ENCODE assay signal across 9 mouse cellular contexts in the genomic region with DNA sequence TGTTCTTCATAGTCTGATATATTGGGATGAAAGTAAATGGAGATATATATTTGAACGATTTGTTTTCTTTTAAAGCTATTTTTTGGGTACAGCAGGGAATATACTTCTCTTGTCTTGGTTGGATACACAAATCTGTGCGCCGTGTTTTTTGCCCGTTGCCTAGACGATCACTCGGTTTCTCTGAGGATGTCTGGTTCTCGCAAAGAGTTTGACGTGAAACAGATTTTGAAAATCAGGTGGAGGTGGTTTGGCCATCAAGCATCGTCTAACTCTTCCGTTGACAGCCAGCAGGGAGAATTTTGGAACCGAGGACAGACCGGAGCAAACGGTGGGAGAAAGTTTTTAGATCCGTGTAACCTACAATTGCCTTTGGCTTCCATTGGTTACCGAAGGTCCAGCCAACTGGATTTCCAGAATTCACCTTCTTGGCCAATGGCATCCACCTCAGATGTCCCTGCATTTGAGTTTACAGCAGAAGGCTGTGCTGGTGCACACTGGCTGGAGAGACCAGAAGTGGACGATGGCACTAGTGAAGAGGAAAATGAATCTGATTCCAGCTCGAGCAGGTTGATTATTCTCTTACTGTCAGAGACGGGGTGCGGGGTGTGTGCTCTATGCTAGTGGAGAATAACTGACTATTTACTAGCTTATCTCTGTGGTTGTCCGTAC. TPM values are rescaled to one million over a fixed set of nuclear protein-coding genes. Genes with fewer than 3 reads are reported as not detected.
DNase-seq lines count a peak whose midpoint lies in the region; ATAC-seq lines count a peak whose summit lies in the region.
"Had no signal": no experiment of that assay in that cellular context is flagged by ENCODE, and none has a peak within 500 bp of the region (broad histone marks: within the 10 kb centered on the region; RNA-seq: fewer than 3 reads in every experiment).

No protein-coding gene starts in this region.

- H3K4me1 ChIP-seq in kidney, embryonic 14.5 days (ENCODE audit: control insufficient read depth, insufficient read depth, low read length): peaks cover 10% of the 10 kb centered on the region; the same call in 1 of the 2 replicates
- peaks cover 21% of the 10 kb centered on the region for H3K4me1 ChIP-seq in hindbrain, embryonic 10.5 days (replicated peaks)
- no peaks in the 10 kb centered on the region; the same call in 1 of the 2 replicates for H3K4me1 ChIP-seq in liver, embryonic 11.5 days (replicated peaks; ENCODE audit: control insufficient read depth, insufficient read depth, low read length)

- H3K9ac ChIP-seq in kidney, embryonic 14.5 days (ENCODE audit: low read depth, low read length): peak overlapping the region; percentile 35; the same call in 1 of the 2 replicates
- no peak overlapping the region for H3K9ac ChIP-seq in liver, embryonic 11.5 days (ENCODE audit: low read depth, low read length)

- no peaks in the 10 kb centered on the region for H3K36me3 ChIP-seq in kidney, embryonic 14.5 days (ENCODE audit: control insufficient read depth, insufficient read depth, low read length)
- H3K36me3 ChIP-seq in hindbrain, embryonic 10.5 days: no peaks in the 10 kb centered on the region
- no peaks in the 10 kb centered on the region for H3K36me3 ChIP-seq in liver, embryonic 11.5 days (ENCODE audit: control insufficient read depth, insufficient read depth, low read length)
- H3K36me3 ChIP-seq: G1E had no signal

- no peak for DNase-seq in kidney, adult 8-10 months
- peak; percentile 62 to 70 for DNase-seq in cerebellum, postnatal 25 days
- peak; percentile 41 for DNase-seq in hindbrain, embryonic 10.5 days (ENCODE audit: low spot score)
- DNase-seq in liver, embryonic 11.5 days (ENCODE audit: low spot score): no peak
- DNase-seq in right cerebral cortex, postnatal 14 days: peak; percentile 21
- DNase-seq in ovary, postnatal 10 days (ENCODE audit: low spot score): no peak

- WGBS in kidney, embryonic 14.5 days: 16% methylated on average over 20 of the region's 20 CpGs
- WGBS in hindbrain, embryonic 10.5 days: 17% methylated on average over 20 of the region's 20 CpGs
- 41% methylated on average over 20 of the region's 20 CpGs for WGBS in liver, embryonic 11.5 days

- peak overlapping the region; percentile 42 for H3K4me3 ChIP-seq in kidney, embryonic 14.5 days (ENCODE audit: low read length)
- H3K4me3 ChIP-seq in hindbrain, embryonic 10.5 days: peak overlapping the region; percentile 59
- H3K4me3 ChIP-seq in liver, embryonic 11.5 days (ENCODE audit: low read depth, low read length): peak overlapping the region; percentile 21

- peak overlapping the region; percentile 62 for H3K4me2 ChIP-seq in kidney, embryonic 14.5 days (replicated peaks; ENCODE audit: low read depth, low read length)
- H3K4me2 ChIP-seq in liver, embryonic 11.5 days: peak overlapping the region; percentile 56

- H3K9me3 ChIP-seq in kidney, embryonic 14.5 days (ENCODE audit: control insufficient read depth, low read length): no peaks in the 10 kb centered on the region
- H3K9me3 ChIP-seq in hindbrain, embryonic 10.5 days: no peaks in the 10 kb centered on the region
- H3K9me3 ChIP-seq in liver, embryonic 11.5 days (ENCODE audit: control insufficient read depth, low read length): no peaks in the 10 kb centered on the region
- H3K9me3 ChIP-seq: G1E had no signal

- no peak overlapping the region for H3K27ac ChIP-seq in kidney, embryonic 14.5 days (ENCODE audit: low read depth, low read length)
- peak overlapping the region; percentile 88 for H3K27ac ChIP-seq in hindbrain, embryonic 10.5 days
- no peak overlapping the region for H3K27ac ChIP-seq in liver, embryonic 11.5 days (ENCODE audit: low read depth, low read length)

- no peak for ATAC-seq in kidney, embryonic 14.5 days (ENCODE audit: low FRiP score, low TSS enrichment)
- no peak for ATAC-seq in liver, embryonic 11.5 days (replicated peaks; ENCODE audit: low FRiP score)
- ATAC-seq in megakaryocyte-erythroid progenitor cell, adult 5-6 weeks (replicated peaks; ENCODE audit: low FRiP score, low TSS enrichment, poor library complexity, severe bottlenecking): no peak

- H3K27me3 ChIP-seq in kidney, embryonic 14.5 days (ENCODE audit: control insufficient read depth, insufficient read depth, low read length): no peaks in the 10 kb centered on the region
- no peaks in the 10 kb centered on the region for H3K27me3 ChIP-seq in hindbrain, embryonic 10.5 days (ENCODE audit: insufficient read depth, poor library complexity, severe bottlenecking)
- H3K27me3 ChIP-seq in liver, embryonic 11.5 days (replicated peaks; ENCODE audit: control insufficient read depth, insufficient read depth, low read length): no peaks in the 10 kb centered on the region

RNA-seq across cellular contexts. Expression of a gene that starts 24.0 kb away (rescaled TPM):
- polyA plus RNA-seq in kidney, embryonic 14.5 days (2014; fragmentation: Nextera tagmentation; extraction: Ambion mirVana): 16.1 and 22.4 TPM in 2 replicates
- polyA plus RNA-seq in hindbrain, embryonic 10.5 days (2016; fragmentation: Nextera tagmentation; extraction: Ambion mirVana): 15.7 and 18.9 TPM in 2 replicates
- polyA plus RNA-seq in liver, embryonic 11.5 days (2014; fragmentation: Nextera tagmentation; extraction: Ambion mirVana): 10.0 and 10.7 TPM in 2 replicates
- 16.9 and 18.0 TPM in 2 replicates for total RNA-seq in megakaryocyte-erythroid progenitor cell, adult 5-6 weeks (2014; fragmentation: Nextera tagmentation)
- 11.9 and 25.2 TPM in 2 replicates for total RNA-seq in megakaryocyte-erythroid progenitor cell, adult 5-6 weeks (2017)

RNA-seq across cellular contexts. Expression of a gene that starts 39.4 kb away (rescaled TPM):
- 0.13 and 0.31 TPM in 2 replicates for polyA plus RNA-seq in kidney, embryonic 14.5 days (2014; fragmentation: Nextera tagmentation; extraction: Ambion mirVana)
- polyA plus RNA-seq in hindbrain, embryonic 10.5 days (2016; fragmentation: Nextera tagmentation; extraction: Ambion mirVana): not detected in 2 replicates
- 0.42 and 0.55 TPM in 2 replicates for polyA plus RNA-seq in liver, embryonic 11.5 days (2014; fragmentation: Nextera tagmentation; extraction: Ambion mirVana)
- 1.5 and 3.1 TPM in 2 replicates for total RNA-seq in megakaryocyte-erythroid progenitor cell, adult 5-6 weeks (2014; fragmentation: Nextera tagmentation)
- total RNA-seq in megakaryocyte-erythroid progenitor cell, adult 5-6 weeks (2017): 2.3 and 3.6 TPM in 2 replicates
- polyA plus RNA-seq: G1E had no signal

Comparison
In these comparisons a context has a peak if more than half of its experiments do, and no peak if none do; other contexts are left out.
1. DNase-seq: peak in cerebellum, postnatal 25 days (2 of 2), hindbrain, embryonic 10.5 days (single experiment) and right cerebral cortex, postnatal 14 days (single experiment); none in kidney, adult 8-10 months (0 of 2), liver, embryonic 11.5 days (single experiment) and ovary, postnatal 10 days (single experiment).
2. Peak in every context shown above with its lines, with median percentiles within 50 percentile points of each other: H3K4me3 ChIP-seq.